Mouse (Mus musculus) cortical plate, adult 2 months (tissue): ENCODE data around the gene Zfyve9.

Source experiments
- CTCF ChIP-seq: fragments of 200-500 bp; IDR thresholded peaks from 2 replicates; pipeline ENCODE4 v1.5.1; 2011; ENCODE audit warnings: mild to moderate bottlenecking, control low read depth, low read length; ENCODE audit not compliant: insufficient read depth; ENCODE audit errors: extremely low read depth
- POLR2A ChIP-seq: fragments of 200-500 bp; IDR thresholded peaks from 2 replicates; pipeline ENCODE4 v1.6.1; 2011; ENCODE audit warnings: mild to moderate bottlenecking, low read length, control low read depth; ENCODE audit not compliant: insufficient read depth; ENCODE audit errors: extremely low read depth

DNA sequence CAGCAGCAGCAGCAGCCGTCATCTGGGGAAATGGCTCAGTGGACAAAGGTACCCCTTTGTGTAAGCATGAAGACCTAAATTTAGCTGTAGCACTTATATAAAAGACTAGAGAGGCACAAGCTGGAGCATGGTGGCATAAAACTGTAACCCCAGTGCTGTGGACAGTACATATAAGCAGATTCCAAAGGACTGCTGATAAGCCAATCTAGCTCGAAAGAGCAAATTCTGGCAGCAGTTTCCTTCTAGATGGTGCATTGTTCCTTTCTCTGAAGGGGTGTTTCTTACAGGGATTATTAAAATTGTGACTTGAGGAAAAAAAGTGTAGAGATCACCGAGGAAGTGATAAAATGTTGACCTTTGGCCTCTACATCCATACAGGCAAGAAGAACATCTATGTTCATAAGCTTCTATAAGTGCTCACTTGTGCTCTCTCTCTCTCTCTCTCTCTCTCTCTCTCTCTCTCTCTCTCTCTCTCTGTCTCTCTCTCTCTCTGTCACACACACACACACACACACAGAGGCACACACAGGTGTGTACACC, 59.3 kb downstream of the Zfyve9 start:
- TF ChIP-seq CTCF (no peak), POLR2A (no peak)
